Mouse (Mus musculus) colon, adult 2 months (tissue): ENCODE data around the gene Eif2ak2. TPM values are rescaled to one million over a fixed set of nuclear protein-coding genes. Genes with fewer than 3 reads are reported as not detected.

Experiments used
- polyA plus RNA-seq: library from polyadenylated mRNA; depleted of rRNA; stranded (reverse); fragments of >200 nt; gene quantifications from 2 replicates; pipeline ENCODE4 v1.2.3, GENCODE M21; 2012; rRNA removed

Eif2ak2 gene
- polyA plus RNA-seq, result 5.7 and 6.1 TPM in 2 replicates

DNA sequence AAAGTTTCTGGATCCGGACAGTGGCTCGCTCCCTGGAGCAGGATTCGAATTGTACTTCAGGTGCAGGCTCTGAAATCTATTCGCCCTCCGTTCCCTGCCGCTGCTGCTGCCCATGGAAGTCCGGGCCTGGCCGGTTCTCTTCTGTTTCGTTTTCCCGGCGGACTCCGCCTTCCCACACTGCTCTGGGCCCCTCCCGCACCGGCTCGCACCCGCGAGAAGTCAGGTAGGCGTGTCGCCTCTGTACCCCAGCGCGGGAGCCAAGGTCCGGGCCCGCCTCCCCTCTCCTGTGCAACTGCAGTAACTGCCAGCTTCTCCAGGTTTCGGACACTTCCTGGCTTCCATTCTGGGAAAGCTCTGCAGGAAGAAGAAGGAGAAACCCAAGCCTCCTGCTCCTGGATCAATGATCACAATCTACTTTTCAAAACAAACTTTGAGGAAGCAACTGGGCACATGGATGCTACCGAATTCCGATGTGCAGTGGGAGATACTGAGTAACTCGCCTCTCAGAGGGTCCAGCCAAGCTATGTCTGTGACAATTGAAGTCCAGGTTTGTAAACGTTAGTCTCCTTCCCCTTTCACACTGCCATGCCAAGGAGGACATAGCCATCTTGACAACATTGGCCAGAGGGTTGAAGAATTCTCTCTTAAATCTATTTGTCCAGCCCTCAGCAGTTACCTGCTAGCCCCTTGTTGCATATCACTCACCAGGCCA, at the start of gene Eif2ak2:
TSS of gene Eif2ak2 (minus strand) at position 173 of the 712 bp plus-strand sequence.

DNA sequence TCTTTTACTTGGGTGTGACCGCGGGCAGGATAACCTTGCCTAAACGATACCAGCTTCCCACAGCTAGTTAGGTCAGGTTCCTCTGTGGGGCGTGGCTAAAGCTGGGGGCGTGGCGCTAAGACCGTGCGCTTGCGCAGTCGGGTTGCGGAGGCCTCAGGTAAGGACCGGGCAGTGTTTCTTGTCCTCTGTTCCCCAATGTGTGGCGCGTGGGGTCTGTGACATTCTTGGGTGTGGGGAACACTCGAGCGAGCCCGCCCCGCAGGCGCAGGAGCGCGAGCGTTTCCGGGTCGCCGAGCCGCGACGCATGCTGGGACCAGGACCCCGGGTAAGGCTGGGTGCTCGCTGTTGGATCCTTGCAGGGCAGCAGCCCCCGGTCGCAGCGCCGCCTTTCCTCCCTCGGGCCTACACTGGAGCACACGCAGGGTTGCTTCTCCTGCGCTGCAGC, 34.0 kb upstream of the Eif2ak2 start, which contains the start of gene Cebpzos:
TSS of gene Cebpzos (plus strand) at position 132 of the 445 bp plus-strand sequence.

DNA sequence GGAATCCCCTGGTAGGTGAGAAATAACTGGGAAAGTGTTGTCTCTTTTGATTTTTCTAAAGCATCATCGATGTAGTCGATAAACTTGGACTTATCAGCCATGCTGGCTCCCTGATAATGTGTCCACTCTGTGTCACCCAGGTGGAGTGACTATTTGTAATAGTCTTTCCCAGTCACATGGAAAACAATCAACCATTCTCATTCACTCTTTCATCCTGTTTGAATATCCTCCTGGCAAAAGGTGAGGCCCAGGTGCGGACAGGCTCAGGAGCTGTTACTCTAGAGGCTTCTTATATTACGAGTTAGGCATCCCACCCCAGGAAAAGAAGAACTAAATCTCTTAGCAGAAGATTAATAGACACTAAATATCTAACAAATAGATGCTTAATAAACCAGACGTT, 24.5 kb upstream of the Eif2ak2 start, which contains the start of gene Sult6b1:
TSS of gene Sult6b1 (minus strand) at position 101 of the 400 bp plus-strand sequence.

DNA sequence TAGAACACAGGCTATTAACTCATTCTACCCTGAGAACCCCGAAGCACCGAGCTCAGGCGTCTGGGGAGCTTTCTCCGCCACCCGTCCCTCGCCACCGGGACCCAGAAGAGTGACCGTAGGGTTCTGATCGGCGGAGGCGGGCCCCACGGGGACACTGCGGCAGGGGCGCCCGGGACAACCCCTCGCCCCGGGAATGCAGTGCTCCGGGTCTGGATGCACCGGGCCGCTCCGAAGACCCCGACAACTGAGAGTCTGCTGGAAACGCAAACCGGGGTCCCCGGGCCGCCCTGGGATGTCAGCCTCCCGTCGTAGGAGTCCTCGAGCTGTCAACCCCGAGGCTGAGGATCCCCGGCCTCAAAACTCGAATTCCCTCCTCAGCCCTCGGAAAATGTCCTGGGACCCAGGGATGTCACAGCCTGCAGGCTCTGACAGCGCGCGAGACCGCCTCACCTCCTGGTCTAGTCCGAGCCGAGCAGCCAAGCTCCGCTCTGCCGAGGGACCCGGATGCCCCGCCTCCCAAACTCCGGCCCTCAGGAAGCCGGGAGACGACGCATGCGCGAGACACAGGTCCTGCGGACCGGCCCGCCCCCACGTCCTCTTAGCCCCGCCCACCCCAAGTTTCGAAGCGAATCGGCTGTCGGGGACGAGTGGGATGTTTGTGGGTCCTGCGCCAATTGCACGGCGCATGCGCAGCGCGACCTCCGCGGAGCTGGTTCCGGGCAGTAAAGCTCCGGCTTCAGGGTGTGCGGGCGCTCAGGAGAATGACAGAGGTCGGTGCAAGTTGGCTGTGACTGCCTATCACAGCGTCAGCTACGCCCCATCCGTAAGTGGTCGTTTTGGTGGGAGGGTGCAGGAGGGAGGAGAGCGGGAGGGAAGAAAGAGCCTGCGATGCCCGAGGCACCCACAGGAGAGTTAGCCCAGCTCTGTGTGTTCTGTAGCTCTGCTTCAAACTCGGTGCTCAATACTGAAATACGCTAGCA, 47.2 kb downstream of the Eif2ak2 start, which contains the start of the genes Heatr5b and Gpatch11:
TSS of gene Heatr5b (minus strand) at position 509 of the 980 bp plus-strand sequence.
TSS of gene Gpatch11 (plus strand) at position 712 of the 980 bp plus-strand sequence.

Other genes with a start within 250 kb of the Eif2ak2 start
- 6.7 and 8.1 TPM in 2 replicates for gene Strn, start 145.4 kb downstream of the Eif2ak2 start, polyA plus RNA-seq
- 12.2 TPM in 2 replicates for gene Heatr5b, start 47.2 kb downstream of the Eif2ak2 start, polyA plus RNA-seq
- 6.1 and 7.2 TPM in 2 replicates for gene Gpatch11, start 47.0 kb downstream of the Eif2ak2 start, polyA plus RNA-seq
- not detected in 2 replicates for gene Sult6b1, start 24.4 kb upstream of the Eif2ak2 start, polyA plus RNA-seq
- 6.3 and 6.8 TPM in 2 replicates for gene Cebpzos, start 33.9 kb upstream of the Eif2ak2 start, polyA plus RNA-seq
- gene Cebpz, start 54.5 kb upstream of the Eif2ak2 start, polyA plus RNA-seq, result 1.3 and 1.5 TPM in 2 replicates
- gene Ndufaf7, start 54.6 kb upstream of the Eif2ak2 start, polyA plus RNA-seq, result 5.2 and 5.5 TPM in 2 replicates
- gene Prkd3, start 138.2 kb upstream of the Eif2ak2 start, polyA plus RNA-seq, result 2.9 and 3.1 TPM in 2 replicates
- 7.5 and 11.9 TPM in 2 replicates for gene Qpct, start 169.3 kb upstream of the Eif2ak2 start, polyA plus RNA-seq